Mouse (Mus musculus): ENCODE data around the gene Cryba4.

GRCm38 (mm10) chr5:112297257-112297656 is 44.9 kb upstream of the Cryba4 start:
- TF ChIP-seq POLR2A (IDR thresholded peaks at IDR 0.05; ENCODE audit: extremely low read depth, insufficient read depth, low read length) (no peak), CTCF (IDR thresholded peaks at IDR 0.05; ENCODE audit: low read depth, low read length) (no peak)
